Mouse (Mus musculus) 416B (cell line): ENCODE data around the gene Mettl9.
A peak's percentile ranks its signal among the peaks of the same experiment; 100 is the strongest.
"Not testable (repeated sequence)": the region's sequence is repeated elsewhere in the genome, so short reads cannot be mapped to it uniquely, and the experiment has no call there.

Experiments used
- DNase-seq: peaks from one replicate; pipeline ENCODE4 v3.0.0; 2011; ENCODE audit warnings: low read depth

Mettl9 gene

GRCm38 (mm10) chr7:121033856-121034652 lies at the start of gene Mettl9:
Gene Mettl9 (plus strand): TSS chr7:121034445.
- peak; percentile 95 for DNase-seq

GRCm38 (mm10) chr7:120991191-120991590 lies 43.1 kb upstream of the Mettl9 start:
- DNase-seq, result no peak

GRCm38 (mm10) chr7:120999021-120999530 lies 35.2 kb upstream of the Mettl9 start:
- no peak for DNase-seq

- no peak for DNase-seq
These were observed 34.0 kb upstream of the Mettl9 start for GRCm38 (mm10) chr7:121000065-121000822.

- no peak for DNase-seq
These were observed 32.4 kb upstream of the Mettl9 start for GRCm38 (mm10) chr7:121001879-121002278.

GRCm38 (mm10) chr7:121002407-121002928 lies 31.8 kb upstream of the Mettl9 start:
- DNase-seq, result no peak

- peak; percentile 44 for DNase-seq
These were observed 30.3 kb upstream of the Mettl9 start for GRCm38 (mm10) chr7:121003793-121004418.

- DNase-seq, result no peak
These were observed 22.2 kb upstream of the Mettl9 start for GRCm38 (mm10) chr7:121011794-121012689.

GRCm38 (mm10) chr7:121014486-121014885 lies 19.8 kb upstream of the Mettl9 start:
- DNase-seq, result no peak

GRCm38 (mm10) chr7:121018778-121019177 lies 15.5 kb upstream of the Mettl9 start:
- DNase-seq, result peak; percentile 68

GRCm38 (mm10) chr7:121020277-121020676 lies 14.0 kb upstream of the Mettl9 start:
- DNase-seq, result no peak

- DNase-seq, result peak; percentile 36
These were observed 8.8 kb upstream of the Mettl9 start for GRCm38 (mm10) chr7:121025221-121026008.

- no peak for DNase-seq
These were observed 7.9 kb upstream of the Mettl9 start for GRCm38 (mm10) chr7:121026300-121026699.

- not testable (repeated sequence) for DNase-seq
These were observed 4.3 kb upstream of the Mettl9 start for GRCm38 (mm10) chr7:121029947-121030346.

- no peak for DNase-seq
These were observed 476 bp downstream of the Mettl9 start for GRCm38 (mm10) chr7:121034701-121035141.

- DNase-seq, result peak; percentile 82
These were observed 996 bp downstream of the Mettl9 start for GRCm38 (mm10) chr7:121035161-121035721.

GRCm38 (mm10) chr7:121040595-121040994 lies 6.3 kb downstream of the Mettl9 start:
- no peak for DNase-seq

- no peak for DNase-seq
These were observed 7.7 kb downstream of the Mettl9 start for GRCm38 (mm10) chr7:121041989-121042388.

GRCm38 (mm10) chr7:121043004-121043403 lies 8.8 kb downstream of the Mettl9 start:
- DNase-seq, result no peak

- peak; percentile 56 for DNase-seq
These were observed 9.3 kb downstream of the Mettl9 start for GRCm38 (mm10) chr7:121043510-121043909.
